In genomic region chr17:15526304-15526703, GRCm38 (mm10) we compare ENCODE assay signal across 8 mouse cellular contexts. TPM values are rescaled to one million over a fixed set of nuclear protein-coding genes. Genes with fewer than 3 reads are reported as not detected.
DNase-seq lines count a peak whose midpoint lies in the region; ATAC-seq lines count a peak whose summit lies in the region.

No protein-coding gene starts in this region.

- H3K4me1 ChIP-seq in limb, embryonic 10.5 days: peaks cover 11% of the 10 kb centered on the region
- peaks cover 18% of the 10 kb centered on the region for H3K4me1 ChIP-seq in neural tube, embryonic 15.5 days

- H3K4me3 ChIP-seq in limb, embryonic 10.5 days: peak overlapping the region; percentile 80
- H3K4me3 ChIP-seq in neural tube, embryonic 15.5 days (replicated peaks): peak overlapping the region; percentile 97

- H3K36me3 ChIP-seq in limb, embryonic 10.5 days: peaks cover 45% of the 10 kb centered on the region
- H3K36me3 ChIP-seq in neural tube, embryonic 15.5 days: peaks cover 26% of the 10 kb centered on the region

- WGBS in limb, embryonic 10.5 days: 20% methylated on average over 10 of the region's 10 CpGs
- 11% methylated on average over 10 of the region's 10 CpGs for WGBS in neural tube, embryonic 15.5 days

- H3K9me3 ChIP-seq in limb, embryonic 10.5 days (replicated peaks): no peaks in the 10 kb centered on the region
- no peaks in the 10 kb centered on the region for H3K9me3 ChIP-seq in neural tube, embryonic 15.5 days (replicated peaks)

- ATAC-seq in neural tube, embryonic 15.5 days (ENCODE audit: low FRiP score): no peak

- peak; percentile 15 to 47 for DNase-seq in adrenal gland, adult (ENCODE audit: inconsistent age in 2 of 2, low spot score in 1 of 2)
- no peak for DNase-seq in adrenal gland, postnatal 10 days
- DNase-seq in right cerebral cortex, postnatal 25 days: peak; percentile 15
- no peak for DNase-seq in right cerebral cortex, postnatal 10 days (ENCODE audit: low spot score in 2 of 2)
- DNase-seq in limb, embryonic 10.5 days (ENCODE audit: low spot score): no peak
- no peak for DNase-seq in yolk sac, embryonic 10.5 days (ENCODE audit: low spot score)
- DNase-seq in lung, postnatal 14 days: no peak

- H3K27me3 ChIP-seq in limb, embryonic 10.5 days (ENCODE audit: low read depth, poor library complexity, severe bottlenecking): no peaks in the 10 kb centered on the region
- H3K27me3 ChIP-seq in neural tube, embryonic 15.5 days (replicated peaks): no peaks in the 10 kb centered on the region

- peak overlapping the region; percentile 74 for H3K4me2 ChIP-seq in neural tube, embryonic 15.5 days

- peak overlapping the region; percentile 96 for H3K9ac ChIP-seq in neural tube, embryonic 15.5 days (replicated peaks)

- H3K27ac ChIP-seq in limb, embryonic 10.5 days: peak overlapping the region; percentile 89
- peak overlapping the region; percentile 89; the same call in 1 of the 2 replicates for H3K27ac ChIP-seq in neural tube, embryonic 15.5 days (replicated peaks)

RNA-seq across cellular contexts. Expression of gene Pdcd2, which starts 0.8 kb away (rescaled TPM):
- total RNA-seq in adrenal gland, postnatal 10 days (2021): 10 to 100 TPM; 30.0 to 32.8 TPM
- polyA plus RNA-seq in limb, embryonic 10.5 days (2016; fragmentation: Nextera tagmentation; extraction: Ambion mirVana): 45.7 and 47.9 TPM in 2 replicates
- polyA plus RNA-seq in neural tube, embryonic 15.5 days (2015; fragmentation: Nextera tagmentation; extraction: Ambion mirVana): 63.4 and 66.6 TPM in 2 replicates

RNA-seq across cellular contexts. Expression of gene Tbp, which starts 26.6 kb away (rescaled TPM):
- total RNA-seq in adrenal gland, postnatal 10 days (2021): 10 to 100 TPM; 24.5 to 24.7 TPM
- polyA plus RNA-seq in limb, embryonic 10.5 days (2016; fragmentation: Nextera tagmentation; extraction: Ambion mirVana): 66.7 and 67.0 TPM in 2 replicates
- polyA plus RNA-seq in neural tube, embryonic 15.5 days (2015; fragmentation: Nextera tagmentation; extraction: Ambion mirVana): 48.8 and 51.7 TPM in 2 replicates

RNA-seq across cellular contexts. Expression of gene Psmb1, which starts 26.8 kb away (rescaled TPM):
- 100 to 1,000 TPM; 171 to 174 TPM for total RNA-seq in adrenal gland, postnatal 10 days (2021)
- 286 and 310 TPM in 2 replicates for polyA plus RNA-seq in limb, embryonic 10.5 days (2016; fragmentation: Nextera tagmentation; extraction: Ambion mirVana)
- polyA plus RNA-seq in neural tube, embryonic 15.5 days (2015; fragmentation: Nextera tagmentation; extraction: Ambion mirVana): 247 and 250 TPM in 2 replicates

RNA-seq across cellular contexts. Expression of gene Prdm9, which starts 37.9 kb away (rescaled TPM):
- 1 to 10 TPM; 6.8 to 9.0 TPM for total RNA-seq in adrenal gland, postnatal 10 days (2021)
- 1.1 and 1.9 TPM in 2 replicates for polyA plus RNA-seq in limb, embryonic 10.5 days (2016; fragmentation: Nextera tagmentation; extraction: Ambion mirVana)
- polyA plus RNA-seq in neural tube, embryonic 15.5 days (2015; fragmentation: Nextera tagmentation; extraction: Ambion mirVana): 1.8 and 2.3 TPM in 2 replicates

Comparison
In these comparisons a context has a peak if more than half of its experiments do, and no peak if none do; other contexts are left out.
1. DNase-seq: peak in adrenal gland, adult (2 of 2) and right cerebral cortex, postnatal 25 days (single experiment); none in adrenal gland, postnatal 10 days (single experiment), right cerebral cortex, postnatal 10 days (0 of 2), limb, embryonic 10.5 days (single experiment), yolk sac, embryonic 10.5 days (single experiment) and lung, postnatal 14 days (single experiment).